Mouse (Mus musculus): ENCODE results near the gene Eef1a1. TPM values are rescaled to one million over a fixed set of nuclear protein-coding genes. Genes with fewer than 3 reads are reported as not detected.

Eef1a1 gene
- polyA plus RNA-seq, 1 experiment = 2,102 TPM

DNA sequence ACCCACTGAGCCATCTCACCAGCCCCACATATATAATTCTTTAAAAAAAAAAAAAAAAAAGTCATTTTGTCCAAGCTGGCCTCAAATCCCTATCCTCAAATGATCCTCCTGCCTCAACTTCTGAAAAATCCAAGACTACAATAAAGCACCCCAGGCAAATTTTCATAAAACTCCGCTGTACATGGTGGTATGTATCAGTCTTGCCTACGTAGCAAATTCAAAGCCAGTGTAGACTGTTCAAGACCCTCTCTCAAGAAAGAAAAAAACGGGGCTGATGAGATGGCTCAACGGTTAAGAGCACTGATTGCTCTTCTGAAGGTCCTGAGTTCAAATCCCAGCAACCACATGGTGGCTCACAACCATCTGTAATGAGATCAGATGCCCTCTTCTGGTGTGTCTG, 13.1 kb downstream of the Eef1a1 start:
- H3K4me1 ChIP-seq (ENCODE audit: control insufficient read depth, insufficient read depth, low read length) = no peaks in the 10 kb centered on the region
- H3K36me3 ChIP-seq (ENCODE audit: control insufficient read depth, insufficient read depth, low read length) = peaks cover 2% of the 10 kb centered on the region; the same call in 1 of the 2 replicates
- no peak overlapping the region for H3K4me3 ChIP-seq (ENCODE audit: control insufficient read depth, low read depth, low read length)
- no peaks in the 10 kb centered on the region for H3K27me3 ChIP-seq (ENCODE audit: control insufficient read depth, insufficient read depth, low read length)
- no peak for TF ChIP-seq POLR2A (IDR thresholded peaks at IDR 0.05; ENCODE audit: control insufficient read depth, low read depth, low read length)
- no peak for TF ChIP-seq CTCF (IDR thresholded peaks at IDR 0.05; ENCODE audit: control insufficient read depth, insufficient read depth, insufficient replicate concordance, low read depth, low read length)
- H3K27ac ChIP-seq (ENCODE audit: control insufficient read depth, insufficient read depth, low read depth, low read length) = no peak overlapping the region

DNA sequence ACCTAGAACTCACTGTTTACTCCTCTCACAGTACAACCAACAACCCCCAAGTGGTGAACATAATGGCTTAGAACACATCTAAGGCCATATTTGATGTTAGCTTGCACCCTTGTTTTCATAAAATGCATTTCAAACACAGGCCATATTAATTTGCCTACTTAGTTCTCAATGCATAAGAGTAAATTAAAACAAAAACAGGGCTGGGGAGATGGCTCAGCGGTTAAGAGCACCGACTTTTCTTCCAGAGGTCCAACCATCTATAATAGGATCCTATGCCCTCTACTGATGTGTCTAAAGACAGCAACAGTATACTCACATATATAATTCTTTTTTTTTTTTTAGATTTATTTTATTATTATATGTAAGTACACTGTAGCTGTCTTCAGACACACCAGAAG, 13.6 kb downstream of the Eef1a1 start:
- no peak for TF ChIP-seq CTCF (IDR thresholded peaks at IDR 0.05; ENCODE audit: control insufficient read depth, insufficient read depth, insufficient replicate concordance, low read depth, low read length)
- no peak for TF ChIP-seq POLR2A (IDR thresholded peaks at IDR 0.05; ENCODE audit: control insufficient read depth, low read depth, low read length)

DNA sequence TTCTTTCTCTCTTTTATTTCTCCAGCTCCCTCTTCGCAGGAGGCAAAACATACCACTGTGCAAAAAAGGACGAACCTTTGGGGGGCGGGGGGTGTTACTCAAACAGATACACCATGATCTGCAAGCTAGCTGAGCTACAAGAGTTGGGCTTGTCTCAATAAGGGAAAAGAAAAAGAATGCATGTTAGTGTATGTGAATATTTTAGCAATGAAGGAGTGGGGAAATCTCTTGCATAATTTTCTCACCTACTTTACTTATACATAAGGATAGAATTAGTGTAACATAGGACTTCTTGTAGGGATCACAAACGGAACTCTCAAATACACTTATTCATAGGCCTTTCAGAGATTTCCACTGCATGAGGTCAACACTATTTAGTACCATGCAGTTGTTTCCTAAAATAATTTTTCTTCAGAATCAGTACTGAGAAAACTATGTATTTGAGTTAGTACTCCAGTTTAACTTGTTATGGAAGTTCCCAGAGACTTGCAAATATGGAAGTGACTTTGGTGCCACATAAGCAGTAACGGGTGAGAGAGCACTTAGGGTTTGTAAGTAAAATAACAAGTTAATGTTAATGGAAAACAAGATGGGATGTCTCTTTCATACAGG, 14.1 kb downstream of the Eef1a1 start:
- no peak overlapping the region for H3K4me3 ChIP-seq (ENCODE audit: control insufficient read depth, low read depth, low read length)
- H3K27me3 ChIP-seq (ENCODE audit: control insufficient read depth, insufficient read depth, low read length) = no peaks in the 10 kb centered on the region
- TF ChIP-seq POLR2A (IDR thresholded peaks at IDR 0.05; ENCODE audit: control insufficient read depth, low read depth, low read length) (no peak), CTCF (IDR thresholded peaks at IDR 0.05; ENCODE audit: control insufficient read depth, insufficient read depth, insufficient replicate concordance, low read depth, low read length) (no peak)
- peaks cover 2% of the 10 kb centered on the region; the same call in 1 of the 2 replicates for H3K36me3 ChIP-seq (ENCODE audit: control insufficient read depth, insufficient read depth, low read length)
- no peaks in the 10 kb centered on the region for H3K4me1 ChIP-seq (ENCODE audit: control insufficient read depth, insufficient read depth, low read length)
- H3K27ac ChIP-seq (ENCODE audit: control insufficient read depth, insufficient read depth, low read depth, low read length) = no peak overlapping the region

More for the DNA sequence above, 13.6 kb downstream of the Eef1a1 start:
- H3K4me1 ChIP-seq (ENCODE audit: control insufficient read depth, insufficient read depth, low read length) = no peaks in the 10 kb centered on the region
- H3K4me3 ChIP-seq (ENCODE audit: control insufficient read depth, low read depth, low read length) = no peak overlapping the region
- H3K36me3 ChIP-seq (ENCODE audit: control insufficient read depth, insufficient read depth, low read length) = peaks cover 2% of the 10 kb centered on the region; the same call in 1 of the 2 replicates
- H3K27ac ChIP-seq (ENCODE audit: control insufficient read depth, insufficient read depth, low read depth, low read length) = no peak overlapping the region
- no peaks in the 10 kb centered on the region for H3K27me3 ChIP-seq (ENCODE audit: control insufficient read depth, insufficient read depth, low read length)

DNA sequence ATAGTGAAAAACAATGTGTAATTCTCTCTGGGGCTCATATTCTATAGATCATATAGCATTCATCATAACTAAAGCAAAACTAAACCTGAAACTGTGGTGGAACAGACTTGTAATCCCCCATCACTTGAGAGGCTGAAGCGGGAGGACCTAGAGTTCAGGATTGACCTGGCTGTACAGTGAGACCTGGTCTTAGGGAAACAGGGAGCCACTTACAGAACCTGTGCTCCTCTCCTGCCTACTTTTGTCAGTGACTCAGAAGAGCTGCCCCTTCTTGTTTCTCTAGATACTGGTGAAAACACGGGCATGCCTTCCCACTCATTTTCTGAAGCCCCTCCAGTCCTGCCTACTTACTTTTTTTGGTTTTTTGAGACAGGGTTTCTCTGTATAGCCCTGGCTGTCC, 14.7 kb downstream of the Eef1a1 start:
- H3K36me3 ChIP-seq (ENCODE audit: control insufficient read depth, insufficient read depth, low read length) = peaks cover 2% of the 10 kb centered on the region; the same call in 1 of the 2 replicates
- TF ChIP-seq POLR2A (IDR thresholded peaks at IDR 0.05; ENCODE audit: control insufficient read depth, low read depth, low read length) (no peak), CTCF (IDR thresholded peaks at IDR 0.05; ENCODE audit: control insufficient read depth, insufficient read depth, insufficient replicate concordance, low read depth, low read length) (no peak)
- no peaks in the 10 kb centered on the region for H3K4me1 ChIP-seq (ENCODE audit: control insufficient read depth, insufficient read depth, low read length)
- H3K27me3 ChIP-seq (ENCODE audit: control insufficient read depth, insufficient read depth, low read length) = no peaks in the 10 kb centered on the region
- H3K4me3 ChIP-seq (ENCODE audit: control insufficient read depth, low read depth, low read length) = no peak overlapping the region
- no peak overlapping the region for H3K27ac ChIP-seq (ENCODE audit: control insufficient read depth, insufficient read depth, low read depth, low read length)

GRCm38 (mm10) chr9:78473588-78473987, 15.4 kb downstream of the Eef1a1 start:
- no peak overlapping the region for H3K27ac ChIP-seq (ENCODE audit: control insufficient read depth, insufficient read depth, low read depth, low read length)
- H3K4me1 ChIP-seq (ENCODE audit: control insufficient read depth, insufficient read depth, low read length) = no peaks in the 10 kb centered on the region
- H3K27me3 ChIP-seq (ENCODE audit: control insufficient read depth, insufficient read depth, low read length) = no peaks in the 10 kb centered on the region
- TF ChIP-seq POLR2A (IDR thresholded peaks at IDR 0.05; ENCODE audit: control insufficient read depth, low read depth, low read length) (no peak), CTCF (IDR thresholded peaks at IDR 0.05; ENCODE audit: control insufficient read depth, insufficient read depth, insufficient replicate concordance, low read depth, low read length) (no peak)
- H3K36me3 ChIP-seq (ENCODE audit: control insufficient read depth, insufficient read depth, low read length) = peaks cover 2% of the 10 kb centered on the region; the same call in 1 of the 2 replicates
- no peak overlapping the region for H3K4me3 ChIP-seq (ENCODE audit: control insufficient read depth, low read depth, low read length)

DNA sequence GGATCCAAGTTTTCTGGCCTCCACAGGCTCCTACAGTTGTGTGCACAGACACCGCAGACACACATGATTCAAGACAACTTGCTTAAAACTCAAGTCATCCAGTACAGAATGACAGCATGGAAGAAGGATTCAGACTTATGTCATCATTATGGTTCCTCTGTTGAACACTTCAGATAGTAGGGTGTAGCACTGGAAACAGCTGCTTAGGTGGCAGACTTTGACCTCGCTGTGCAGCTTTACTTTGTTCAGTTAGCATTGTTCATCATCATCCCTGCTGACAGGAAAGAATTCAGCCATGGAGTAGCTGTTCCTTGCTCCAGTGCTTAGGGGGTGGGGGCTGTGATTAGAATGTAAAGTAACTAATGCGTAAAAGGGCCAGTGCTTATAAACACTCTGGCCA, 23.2 kb downstream of the Eef1a1 start:
- H3K36me3 ChIP-seq (ENCODE audit: control insufficient read depth, insufficient read depth, low read length) = peaks cover 6% of the 10 kb centered on the region
- no peak for TF ChIP-seq CTCF (IDR thresholded peaks at IDR 0.05; ENCODE audit: control insufficient read depth, insufficient read depth, insufficient replicate concordance, low read depth, low read length)
- TF ChIP-seq POLR2A (IDR thresholded peaks at IDR 0.05; ENCODE audit: control insufficient read depth, low read depth, low read length) = no peak

DNA sequence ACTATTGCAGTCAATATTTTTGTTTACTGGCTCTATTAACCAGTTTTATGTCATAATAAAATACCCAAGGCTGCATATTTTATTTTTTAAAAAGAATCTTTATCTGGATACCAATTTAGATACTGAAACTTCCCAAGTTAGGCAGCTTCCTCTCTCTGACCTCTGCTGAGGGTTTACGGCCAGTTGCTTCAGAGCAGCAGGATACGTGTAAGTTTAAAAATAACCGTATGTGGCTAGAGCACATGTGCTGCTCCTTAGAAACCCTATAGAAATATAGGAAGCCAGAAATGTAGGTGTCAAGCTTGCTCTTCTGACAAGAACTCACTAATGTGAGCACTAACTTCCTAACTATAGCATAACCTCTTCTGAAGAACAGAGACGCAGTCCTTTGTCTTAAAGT, 25.6 kb downstream of the Eef1a1 start:
- Histone ChIP-seq H3K4me3 (ENCODE audit: control insufficient read depth, low read depth, low read length) (no peak overlapping the region), H3K4me1 (ENCODE audit: control insufficient read depth, insufficient read depth, low read length) (no peaks in the 10 kb centered on the region), H3K27ac (ENCODE audit: control insufficient read depth, insufficient read depth, low read depth, low read length) (no peak overlapping the region), H3K27me3 (ENCODE audit: control insufficient read depth, insufficient read depth, low read length) (no peaks in the 10 kb centered on the region), H3K36me3 (ENCODE audit: control insufficient read depth, insufficient read depth, low read length) (peaks cover 6% of the 10 kb centered on the region)
- no peak for TF ChIP-seq POLR2A (IDR thresholded peaks at IDR 0.05; ENCODE audit: control insufficient read depth, low read depth, low read length)
- TF ChIP-seq CTCF (IDR thresholded peaks at IDR 0.05; ENCODE audit: control insufficient read depth, insufficient read depth, insufficient replicate concordance, low read depth, low read length) = no peak

More for the DNA sequence above, 23.2 kb downstream of the Eef1a1 start:
- no peak overlapping the region for H3K27ac ChIP-seq (ENCODE audit: control insufficient read depth, insufficient read depth, low read depth, low read length)
- H3K4me3 ChIP-seq (ENCODE audit: control insufficient read depth, low read depth, low read length) = no peak overlapping the region
- no peaks in the 10 kb centered on the region for H3K27me3 ChIP-seq (ENCODE audit: control insufficient read depth, insufficient read depth, low read length)
- no peaks in the 10 kb centered on the region for H3K4me1 ChIP-seq (ENCODE audit: control insufficient read depth, insufficient read depth, low read length)

Measured in testis, adult 2 months (tissue).